Mouse (Mus musculus) testis, adult 2 months (tissue): ENCODE measurements at regions not wholly inside any gene's neighbourhood (a gene's known extent, or its start where the extent isn't known, plus 50 kb on each side); places are given as distances from the start of the nearest gene placed in this dataset.

Experiments
- H3K27ac ChIP-seq: fragments of 200-500 bp; 2 replicates; pipeline ENCODE4 v1.5.1; 2012; ENCODE audit warnings: low read depth, low read length; ENCODE audit not compliant: control insufficient read depth, insufficient read depth
- H3K27me3 ChIP-seq: fragments of 200-500 bp; 2 replicates; pipeline ENCODE4 v1.6.1; 2012; ENCODE audit warnings: mild to moderate bottlenecking, low read length, moderate library complexity; ENCODE audit not compliant: control insufficient read depth, insufficient read depth
- H3K36me3 ChIP-seq: fragments of 200-500 bp; 2 replicates; pipeline ENCODE4 v1.6.1; 2012; ENCODE audit warnings: mild to moderate bottlenecking, low read length; ENCODE audit not compliant: control insufficient read depth, insufficient read depth
- H3K4me1 ChIP-seq: fragments of 200-500 bp; 2 replicates; pipeline ENCODE4 v1.6.1; 2012; ENCODE audit warnings: low read length; ENCODE audit not compliant: control insufficient read depth, insufficient read depth
- H3K4me3 ChIP-seq: fragments of 200-500 bp; 2 replicates; pipeline ENCODE4 v1.5.1; 2012; ENCODE audit warnings: low read depth, mild to moderate bottlenecking, low read length, moderate library complexity, mixed read lengths; ENCODE audit not compliant: control insufficient read depth
- CTCF ChIP-seq: fragments of 200-500 bp; IDR thresholded peaks from 2 replicates; pipeline ENCODE4 v1.5.1; 2012; ENCODE audit warnings: low read depth, mild to moderate bottlenecking, inconsistent platforms, low read length, moderate library complexity; ENCODE audit not compliant: control insufficient read depth, insufficient read depth, insufficient replicate concordance
- POLR2A ChIP-seq: fragments of 200-500 bp; IDR thresholded peaks from 2 replicates; pipeline ENCODE4 v1.6.1; 2012; ENCODE audit warnings: low read depth, mild to moderate bottlenecking, inconsistent platforms, low read length, moderate library complexity; ENCODE audit not compliant: control insufficient read depth

- no peak overlapping the region for H3K27ac ChIP-seq
- no peaks in the 10 kb centered on the region for H3K36me3 ChIP-seq
- H3K4me3 ChIP-seq, result no peak overlapping the region
- H3K4me1 ChIP-seq, result no peaks in the 10 kb centered on the region
- TF ChIP-seq POLR2A, result no peak
- no peak for TF ChIP-seq CTCF
- H3K27me3 ChIP-seq, result no peaks in the 10 kb centered on the region
Measured at GRCm38 (mm10) chr13:110924897-110925296, 329.9 kb upstream of the Actbl2 start.

GRCm38 (mm10) chr13:110928143-110928542, 326.7 kb upstream of the Actbl2 start:
- H3K36me3 ChIP-seq, result no peaks in the 10 kb centered on the region
- H3K27ac ChIP-seq, result no peak overlapping the region
- H3K4me1 ChIP-seq, result no peaks in the 10 kb centered on the region
- TF ChIP-seq CTCF (no peak), POLR2A (no peak)
- no peak overlapping the region for H3K4me3 ChIP-seq
- H3K27me3 ChIP-seq, result no peaks in the 10 kb centered on the region

- H3K27ac ChIP-seq, result no peak overlapping the region
- H3K27me3 ChIP-seq, result no peaks in the 10 kb centered on the region
- TF ChIP-seq CTCF (no peak), POLR2A (no peak)
- H3K36me3 ChIP-seq, result no peaks in the 10 kb centered on the region
- H3K4me3 ChIP-seq, result no peak overlapping the region
- no peaks in the 10 kb centered on the region for H3K4me1 ChIP-seq
Measured at GRCm38 (mm10) chr13:110928894-110929293, 325.9 kb upstream of the Actbl2 start.

GRCm38 (mm10) chr13:110929579-110929978, 325.2 kb upstream of the Actbl2 start:
- TF ChIP-seq CTCF (no peak), POLR2A (no peak)
- Histone ChIP-seq H3K4me3 (no peak overlapping the region), H3K4me1 (no peaks in the 10 kb centered on the region), H3K27ac (no peak overlapping the region), H3K36me3 (no peaks in the 10 kb centered on the region), H3K27me3 (no peaks in the 10 kb centered on the region)

GRCm38 (mm10) chr13:110941587-110941986, 313.2 kb upstream of the Actbl2 start:
- no peak for TF ChIP-seq POLR2A
- TF ChIP-seq CTCF, result no peak
- Histone ChIP-seq H3K4me3 (no peak overlapping the region), H3K36me3 (no peaks in the 10 kb centered on the region)

GRCm38 (mm10) chr13:110942986-110943644, 311.7 kb upstream of the Actbl2 start:
- Histone ChIP-seq H3K4me1 (no peaks in the 10 kb centered on the region), H3K4me3 (no peak overlapping the region), H3K27ac (no peak overlapping the region), H3K36me3 (no peaks in the 10 kb centered on the region), H3K27me3 (no peaks in the 10 kb centered on the region)
- TF ChIP-seq CTCF, result no peak
- no peak for TF ChIP-seq POLR2A

More at GRCm38 (mm10) chr13:110941587-110941986, 313.2 kb upstream of the Actbl2 start:
- H3K4me1 ChIP-seq, result no peaks in the 10 kb centered on the region
- no peak overlapping the region for H3K27ac ChIP-seq
- H3K27me3 ChIP-seq, result no peaks in the 10 kb centered on the region

GRCm38 (mm10) chr13:110944061-110944460, 310.8 kb upstream of the Actbl2 start:
- H3K27ac ChIP-seq, result no peak overlapping the region
- no peaks in the 10 kb centered on the region for H3K36me3 ChIP-seq

More at GRCm38 (mm10) chr13:110944061-110944460, 310.8 kb upstream of the Actbl2 start:
- H3K4me3 ChIP-seq, result no peak overlapping the region
- TF ChIP-seq POLR2A, result no peak
- TF ChIP-seq CTCF, result no peak
- no peaks in the 10 kb centered on the region for H3K4me1 ChIP-seq
- no peaks in the 10 kb centered on the region for H3K27me3 ChIP-seq
